Mouse (Mus musculus) left cerebral cortex, postnatal 25 days (tissue): ENCODE measurements around the gene Myh3. TPM values are rescaled to one million over a fixed set of nuclear protein-coding genes. Genes with fewer than 3 reads are reported as not detected.
"Not testable (repeated sequence)": the region's sequence is repeated elsewhere in the genome, so short reads cannot be mapped to it uniquely, and the experiment has no call there.

Source experiments
- DNase-seq, 2 experiments: peaks; one replicate each; pipeline ENCODE4 v3.0.0; 2022; ENCODE audit warnings: low spot score in 2 of 2, mixed read lengths in 1 of 2
- intact Hi-C: fragments of 180-260 bp; cut with DNase I; formaldehyde crosslinking; loops from one replicate; pipeline ENCODE4 v1.15.1; 2025
- total RNA-seq, 2 experiments: library from RNA; stranded (reverse); gene quantifications; 2 replicates each; pipeline ENCODE4 v1.2.3; 2021

Gene Myh3
- total RNA-seq, 2 experiments from 2014 or later = 3.8 to 4.5 TPM

DNA sequence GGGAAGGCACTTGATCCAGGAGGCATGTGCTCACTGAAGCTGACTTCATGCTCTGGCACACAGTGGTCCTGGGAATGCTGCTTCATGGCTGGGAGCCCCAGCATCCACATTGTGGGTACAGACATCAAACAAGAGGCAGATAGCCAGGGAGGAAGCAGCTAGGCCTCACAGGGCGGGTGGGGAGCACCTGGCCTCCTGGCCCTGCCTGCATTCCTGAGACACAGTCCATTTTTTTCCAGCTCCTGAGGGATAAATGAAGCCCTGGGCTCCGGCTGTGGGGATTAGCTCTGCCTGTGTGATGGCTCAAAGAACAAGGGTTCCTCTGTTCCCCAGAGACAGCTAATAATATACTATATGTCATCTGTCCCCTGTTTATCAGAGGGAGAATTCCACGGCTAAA is 3.1 kb upstream of the Myh3 start:
- no peak for DNase-seq

DNA sequence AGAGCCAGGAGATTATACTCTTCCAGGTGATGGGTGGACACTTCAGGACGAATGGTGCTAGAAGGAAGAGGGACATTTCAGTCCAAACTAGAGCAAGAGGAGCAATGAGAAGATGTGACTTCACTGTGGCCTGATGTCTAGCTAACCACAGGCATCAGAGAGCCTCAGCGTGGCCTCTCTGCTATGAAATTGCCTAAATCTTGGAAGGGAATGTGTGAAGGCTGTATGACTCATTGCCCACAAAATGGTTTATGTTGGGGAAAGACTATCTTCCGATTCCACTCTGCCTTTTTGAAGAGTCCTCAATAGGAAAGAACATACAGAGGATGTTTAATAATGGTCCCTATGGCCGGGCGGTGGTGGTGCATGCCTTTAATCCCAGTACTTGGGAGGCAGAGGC is 1.3 kb upstream of the Myh3 start:
- DNase-seq = no peak
- intact Hi-C loops = no loop called here

More for the DNA sequence above, 3.1 kb upstream of the Myh3 start:
- intact Hi-C loops = no loop called here

DNA sequence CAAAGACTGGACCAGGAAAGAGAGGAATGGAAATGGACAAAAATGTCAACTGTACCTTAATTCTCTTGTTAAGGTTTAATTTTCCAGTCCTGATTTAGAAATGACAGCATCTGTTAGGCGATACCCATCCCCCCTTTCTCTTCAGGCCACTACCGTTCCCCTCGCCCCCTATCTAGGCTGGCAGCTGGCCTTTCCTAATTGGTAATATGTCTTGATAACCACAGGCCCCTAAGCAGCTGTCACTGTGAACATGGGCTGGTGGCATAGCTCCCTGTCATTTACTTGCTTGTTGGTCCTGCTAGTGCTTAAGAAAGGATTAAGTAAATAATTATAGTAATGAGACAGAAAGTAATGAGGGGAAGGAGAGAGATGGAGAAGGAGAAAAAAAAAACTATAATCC is 665 bp upstream of the Myh3 start:
- intact Hi-C loops = no loop called here

DNA sequence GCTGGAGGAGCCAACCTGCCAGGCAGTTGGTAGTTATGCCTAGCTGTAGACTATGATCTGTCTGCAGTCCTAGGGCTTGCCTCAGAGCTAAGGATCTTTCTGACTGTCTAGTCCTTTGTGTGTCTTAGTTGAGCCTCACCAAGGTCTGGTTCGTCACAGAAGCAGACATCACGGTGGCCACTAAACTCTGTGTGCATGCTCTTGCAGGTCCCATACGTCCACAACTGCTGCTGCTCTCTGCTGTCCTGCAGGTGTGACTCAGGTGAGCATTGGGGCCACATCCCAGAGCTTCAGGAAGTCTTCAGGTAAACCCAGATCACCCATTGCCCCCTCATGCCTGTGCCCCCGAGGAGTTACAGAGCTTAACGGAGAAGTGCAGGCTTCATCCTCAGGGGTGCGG is 788 bp downstream of the Myh3 start:
- DNase-seq = no peak
- intact Hi-C loops = no loop called here

More for the DNA sequence above, 665 bp upstream of the Myh3 start:
- no peak for DNase-seq

DNA sequence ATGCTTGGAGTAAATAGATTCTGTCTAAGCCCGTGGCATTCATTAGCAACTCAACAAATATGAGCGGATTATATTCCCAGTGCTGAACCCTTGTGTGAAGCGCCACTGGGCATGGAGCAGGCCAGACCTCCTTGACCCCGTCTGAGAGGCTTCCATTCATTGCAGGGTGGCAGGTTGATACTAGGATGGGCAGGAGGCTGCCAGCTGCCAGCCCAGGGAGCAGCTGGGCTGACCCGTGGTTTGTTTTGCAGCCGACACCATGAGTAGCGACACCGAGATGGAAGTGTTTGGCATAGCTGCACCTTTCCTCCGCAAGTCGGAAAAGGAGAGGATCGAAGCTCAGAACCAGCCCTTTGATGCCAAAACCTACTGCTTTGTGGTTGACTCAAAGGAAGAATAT is 1.6 kb downstream of the Myh3 start:
- no peak for DNase-seq
- intact Hi-C loops = no loop called here

DNA sequence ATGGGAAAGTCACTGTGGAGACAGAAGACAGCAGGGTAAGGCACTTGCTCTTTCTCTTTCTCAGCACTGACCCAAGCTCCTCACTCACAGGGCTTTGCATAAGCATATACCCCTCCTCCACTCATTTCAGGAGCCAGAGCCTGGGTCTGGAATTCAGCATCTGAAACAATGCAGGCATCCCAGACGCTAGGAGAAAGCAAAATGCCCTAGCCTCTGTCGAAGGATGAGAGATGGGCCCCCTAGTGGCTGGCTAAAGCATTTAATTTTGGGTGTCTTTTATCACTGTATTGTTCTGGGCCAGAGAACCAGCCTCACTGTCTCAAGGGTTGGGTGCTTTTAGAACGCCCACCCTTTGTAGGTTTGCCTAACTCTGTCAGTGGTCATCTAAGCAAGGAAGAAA is 2.1 kb downstream of the Myh3 start:
- intact Hi-C loops = no loop called here
- peak in 1 of 2 experiments; percentile 48 for DNase-seq

DNA sequence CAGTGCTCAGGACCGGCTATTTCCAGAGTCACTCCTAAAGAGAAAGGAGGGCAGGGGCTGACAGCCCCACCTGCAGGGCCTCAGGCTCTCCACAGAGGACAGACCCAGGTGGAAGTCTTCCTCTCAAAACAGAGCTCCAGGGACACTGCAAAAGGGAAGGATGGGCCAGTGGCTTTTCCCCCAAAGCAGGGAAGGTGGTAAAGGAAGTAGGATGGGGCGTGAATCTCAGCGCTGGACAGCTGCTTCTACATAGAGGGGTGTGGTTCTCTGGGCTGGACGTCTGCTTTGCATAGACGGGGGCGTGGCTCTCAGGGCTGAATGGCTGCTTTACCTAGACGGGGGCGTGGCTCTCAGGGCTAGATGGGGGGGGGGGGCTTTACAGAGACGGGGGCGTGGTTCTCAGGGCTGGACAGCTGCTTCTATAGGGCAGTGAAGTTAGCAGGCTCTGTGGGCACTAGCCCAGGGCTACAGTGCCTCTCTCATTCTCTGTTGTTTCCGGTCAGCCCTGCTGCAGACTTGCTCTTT is 3.1 kb downstream of the Myh3 start:
- no peak for DNase-seq
- intact Hi-C loops = no loop called here

DNA sequence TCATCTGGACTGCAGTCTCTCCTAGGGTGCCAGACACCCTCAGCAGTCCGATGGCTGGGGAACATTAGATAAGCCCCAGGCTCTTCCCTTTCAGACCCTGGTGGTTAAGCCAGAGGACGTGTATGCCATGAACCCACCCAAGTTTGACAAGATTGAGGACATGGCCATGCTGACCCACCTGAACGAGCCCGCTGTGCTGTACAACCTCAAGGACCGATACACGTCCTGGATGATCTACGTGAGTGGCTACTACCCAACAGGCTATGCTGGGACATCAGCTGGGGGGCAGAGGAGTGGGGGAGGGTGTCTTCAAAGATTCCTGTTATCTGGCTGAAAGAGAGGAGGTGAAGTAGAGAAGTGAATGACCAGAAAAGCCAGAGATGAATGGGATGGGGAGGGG is 4.1 kb downstream of the Myh3 start:
- no peak for DNase-seq
- intact Hi-C loops = no loop called here

DNA sequence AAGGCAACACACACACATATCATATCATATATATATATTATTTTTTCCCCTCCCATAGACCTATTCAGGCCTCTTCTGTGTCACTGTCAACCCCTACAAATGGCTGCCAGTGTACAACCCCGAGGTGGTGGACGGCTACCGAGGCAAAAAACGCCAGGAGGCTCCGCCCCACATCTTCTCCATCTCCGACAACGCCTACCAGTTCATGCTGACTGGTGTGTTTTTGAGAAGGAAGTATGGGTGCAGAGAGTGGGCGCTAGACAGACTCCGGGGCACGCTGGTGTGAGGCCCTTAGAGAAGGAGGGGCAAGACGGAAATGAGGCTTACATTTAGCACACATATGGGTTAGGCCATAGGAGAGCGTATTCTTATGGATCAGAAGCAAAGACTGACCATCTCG is 4.7 kb downstream of the Myh3 start:
- no peak for DNase-seq
- intact Hi-C loops = no loop called here

DNA sequence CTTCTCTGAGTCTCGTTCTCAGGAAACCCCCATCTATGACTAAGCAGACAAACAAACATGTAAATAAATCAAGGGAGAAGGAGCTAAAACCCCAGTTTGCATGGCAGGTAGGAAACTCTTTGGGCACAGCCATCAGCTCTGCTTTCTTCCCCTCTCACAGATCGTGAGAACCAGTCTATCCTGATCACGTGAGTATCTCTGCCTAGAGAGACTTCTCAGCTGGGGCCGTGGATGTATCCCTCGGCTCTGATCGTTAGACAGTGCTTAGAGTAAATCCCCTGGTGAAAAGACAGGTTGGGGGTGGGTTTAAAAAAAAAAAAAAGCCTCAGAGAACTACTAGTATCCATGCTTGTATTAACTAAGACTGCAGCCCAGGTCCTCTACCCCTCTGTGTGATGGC is 5.1 kb downstream of the Myh3 start:
- intact Hi-C loops = no loop called here
- no peak for DNase-seq

DNA sequence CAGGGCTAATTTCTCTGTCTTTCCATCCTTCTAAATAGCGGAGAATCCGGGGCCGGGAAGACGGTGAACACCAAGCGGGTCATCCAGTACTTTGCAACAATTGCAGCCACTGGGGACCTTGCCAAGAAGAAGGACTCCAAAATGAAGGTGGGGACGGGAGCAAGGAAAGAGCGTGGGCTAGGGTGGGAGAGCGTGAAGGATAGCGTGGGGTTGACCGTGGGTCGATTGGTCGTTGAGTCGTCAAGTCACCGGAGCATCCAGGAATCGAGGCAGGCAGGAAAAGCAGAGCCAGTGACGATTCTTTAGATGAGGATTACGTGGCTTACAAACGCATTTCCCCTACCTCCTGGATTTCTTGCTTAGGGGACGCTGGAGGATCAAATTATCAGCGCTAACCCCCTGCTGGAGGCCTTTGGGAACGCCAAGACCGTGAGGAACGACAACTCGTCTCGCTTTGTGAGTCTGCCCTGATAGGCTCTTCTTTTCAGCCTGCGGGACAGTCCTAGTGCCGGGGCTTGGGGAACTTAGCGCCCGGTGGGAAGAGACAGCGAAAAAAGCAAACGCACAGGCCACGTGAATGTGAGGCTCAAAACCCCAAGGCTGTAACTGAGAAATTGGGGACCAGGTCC is 5.7 kb downstream of the Myh3 start:
- intact Hi-C loops = no loop called here
- no peak for DNase-seq

DNA sequence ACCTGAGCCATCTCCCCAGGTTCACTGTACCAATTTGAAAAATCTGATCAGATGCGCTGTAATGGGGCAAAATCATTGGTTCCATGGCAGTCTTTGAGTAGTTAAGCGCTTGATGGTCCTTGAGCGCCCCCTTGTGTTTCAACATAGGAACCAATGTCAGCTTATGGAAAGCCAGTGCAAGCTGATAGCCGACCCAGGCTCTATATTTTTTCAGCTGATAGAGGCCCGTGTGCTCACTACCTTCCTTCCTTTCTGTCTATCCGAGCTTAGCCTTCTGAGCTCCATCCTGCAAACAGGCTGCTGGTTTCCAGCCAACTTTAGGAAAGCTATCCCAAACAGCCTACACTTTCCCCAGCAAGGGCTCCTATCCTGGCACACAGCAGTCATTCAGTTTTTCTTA is 7.4 kb downstream of the Myh3 start:
- intact Hi-C loops = loop anchor here (1.0 to 5.0 kb wide), 2 partner anchors 60 to 178 kb away; partner anchors contain the start of gene Tmem220
- peak; percentile 70 to 85 for DNase-seq

DNA sequence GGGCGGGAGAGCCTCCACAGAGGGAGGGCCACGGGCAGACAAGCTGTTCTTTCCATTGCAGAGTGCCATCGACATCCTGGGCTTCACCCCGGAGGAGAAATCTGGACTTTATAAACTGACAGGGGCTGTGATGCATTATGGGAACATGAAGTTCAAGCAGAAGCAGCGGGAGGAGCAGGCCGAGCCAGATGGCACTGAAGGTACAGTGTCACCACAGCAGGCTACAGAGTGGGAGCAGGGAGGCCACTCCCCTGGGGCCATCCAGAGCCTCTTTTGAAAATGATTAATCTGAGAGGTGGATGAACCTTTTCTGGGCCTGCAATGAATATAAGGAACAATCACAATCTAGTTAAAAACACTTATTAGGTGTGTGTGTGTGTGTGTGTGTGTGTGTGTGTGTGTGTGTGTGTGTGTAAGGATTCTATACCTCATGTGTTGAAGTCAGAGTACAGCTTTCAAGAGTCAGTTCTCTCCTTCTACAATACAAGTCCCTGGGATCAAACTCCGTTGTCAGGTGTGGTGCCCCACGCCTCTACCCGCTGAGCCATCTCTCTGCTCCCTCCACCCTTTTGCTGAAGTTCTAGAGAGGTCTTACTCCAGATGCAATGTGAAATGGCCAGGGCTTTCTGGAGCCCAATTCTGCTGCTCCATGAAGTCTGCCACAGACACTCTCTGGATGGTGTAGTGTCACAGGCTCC is 8.5 kb downstream of the Myh3 start:
- intact Hi-C loops = loop anchor here (5.0 kb wide), 1 partner anchor 179 kb away; no protein-coding TSS in a partner anchor
- DNase-seq = no peak

DNA sequence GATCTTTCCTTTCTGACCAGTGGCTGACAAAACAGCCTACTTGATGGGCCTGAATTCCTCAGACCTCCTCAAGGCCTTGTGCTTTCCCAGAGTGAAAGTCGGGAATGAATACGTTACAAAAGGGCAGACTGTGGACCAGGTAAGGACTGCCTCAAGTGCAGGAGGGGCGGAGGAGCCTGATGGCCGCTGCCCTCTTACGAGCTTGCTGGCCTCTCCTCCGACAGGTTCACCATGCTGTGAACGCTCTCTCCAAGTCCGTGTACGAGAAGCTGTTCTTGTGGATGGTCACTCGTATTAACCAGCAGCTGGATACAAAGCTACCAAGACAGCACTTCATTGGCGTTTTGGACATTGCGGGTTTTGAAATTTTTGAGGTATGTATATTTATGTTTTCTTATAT is 9.1 kb downstream of the Myh3 start:
- intact Hi-C loops = loop anchor here (5.0 kb wide), 1 partner anchor 180 kb away; no protein-coding TSS in a partner anchor
- no peak for DNase-seq

DNA sequence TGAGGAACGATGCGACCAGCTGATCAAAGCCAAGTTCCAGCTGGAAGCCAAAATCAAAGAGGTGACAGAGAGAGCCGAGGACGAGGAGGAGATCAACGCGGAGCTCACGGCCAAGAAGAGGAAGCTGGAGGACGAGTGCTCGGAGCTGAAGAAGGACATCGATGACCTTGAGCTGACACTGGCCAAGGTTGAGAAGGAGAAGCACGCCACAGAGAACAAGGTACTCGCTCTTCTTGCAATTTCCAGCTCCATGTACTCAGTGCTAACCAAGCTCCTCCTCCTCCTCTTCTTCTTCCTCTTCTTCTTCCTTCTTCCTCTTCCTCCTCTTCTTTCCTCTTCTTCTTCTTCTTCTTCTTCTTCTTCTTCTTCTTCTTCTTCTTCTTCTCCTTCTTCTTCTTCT is 14.3 kb downstream of the Myh3 start:
- intact Hi-C loops, DNase-seq: not testable (repeated sequence)

DNA sequence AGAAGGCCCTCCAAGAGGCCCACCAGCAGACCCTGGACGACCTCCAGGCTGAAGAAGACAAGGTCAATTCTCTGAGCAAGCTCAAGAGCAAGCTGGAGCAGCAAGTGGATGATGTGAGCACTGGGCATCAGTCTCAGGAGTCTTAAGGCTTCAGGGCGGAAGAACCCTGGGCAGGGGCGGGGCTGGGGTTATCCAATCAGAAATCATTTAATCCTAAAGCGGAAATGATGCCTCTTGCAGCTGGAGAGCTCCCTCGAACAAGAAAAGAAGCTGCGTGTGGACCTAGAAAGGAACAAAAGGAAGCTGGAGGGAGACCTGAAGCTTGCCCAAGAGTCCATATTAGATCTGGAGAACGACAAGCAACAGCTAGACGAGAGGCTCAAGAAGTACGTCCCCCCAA is 15.1 kb downstream of the Myh3 start:
- no peak for DNase-seq
- intact Hi-C loops = no loop called here

DNA sequence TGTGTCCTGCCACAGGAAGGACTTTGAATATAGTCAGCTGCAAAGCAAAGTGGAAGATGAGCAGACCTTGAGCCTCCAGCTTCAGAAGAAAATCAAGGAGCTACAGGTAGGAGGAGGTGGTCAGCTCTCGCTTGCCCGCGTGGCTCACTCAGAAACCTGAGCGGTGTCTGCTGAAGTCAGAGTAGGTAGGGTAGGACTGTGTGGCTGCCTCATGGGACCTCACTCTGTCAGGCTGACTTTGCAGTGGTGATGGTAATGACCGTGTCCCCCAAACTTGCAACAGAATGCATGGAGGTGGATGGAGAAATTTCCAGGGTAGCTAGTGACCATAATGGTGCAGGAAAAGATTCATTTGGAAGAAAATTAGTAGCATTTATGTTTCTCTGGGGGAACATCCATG is 15.6 kb downstream of the Myh3 start:
- intact Hi-C loops = no loop called here
- no peak for DNase-seq

DNA sequence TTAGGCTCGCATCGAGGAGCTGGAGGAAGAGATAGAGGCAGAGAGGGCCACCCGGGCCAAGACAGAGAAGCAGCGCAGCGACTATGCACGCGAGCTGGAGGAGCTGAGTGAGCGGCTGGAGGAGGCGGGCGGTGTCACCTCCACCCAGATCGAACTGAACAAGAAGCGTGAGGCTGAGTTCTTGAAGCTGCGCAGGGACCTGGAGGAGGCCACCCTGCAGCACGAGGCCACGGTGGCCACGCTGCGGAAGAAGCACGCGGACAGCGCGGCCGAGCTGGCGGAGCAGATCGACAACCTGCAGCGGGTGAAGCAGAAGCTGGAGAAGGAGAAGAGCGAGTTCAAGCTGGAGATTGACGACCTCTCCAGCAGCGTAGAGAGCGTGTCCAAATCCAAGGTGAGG is 16.4 kb downstream of the Myh3 start:
- intact Hi-C loops = no loop called here
- DNase-seq = no peak

DNA sequence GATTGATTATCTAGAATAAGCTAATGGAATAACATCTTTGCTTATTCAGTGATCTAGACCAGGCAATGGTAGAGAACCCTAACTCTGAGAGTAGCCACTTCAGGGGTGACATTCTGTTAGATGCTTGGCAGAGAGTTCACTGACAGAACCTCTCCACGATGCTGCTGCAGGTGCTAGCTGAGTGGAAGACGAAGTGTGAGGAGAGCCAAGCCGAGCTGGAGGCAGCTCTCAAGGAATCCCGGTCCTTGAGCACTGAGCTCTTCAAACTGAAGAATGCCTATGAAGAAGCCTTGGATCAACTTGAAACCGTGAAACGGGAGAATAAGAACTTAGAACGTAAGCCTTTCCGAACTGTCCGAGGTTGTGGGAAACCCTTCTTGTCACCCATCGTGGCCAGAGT is 19.6 kb downstream of the Myh3 start:
- intact Hi-C loops = no loop called here
- DNase-seq = no peak

DNA sequence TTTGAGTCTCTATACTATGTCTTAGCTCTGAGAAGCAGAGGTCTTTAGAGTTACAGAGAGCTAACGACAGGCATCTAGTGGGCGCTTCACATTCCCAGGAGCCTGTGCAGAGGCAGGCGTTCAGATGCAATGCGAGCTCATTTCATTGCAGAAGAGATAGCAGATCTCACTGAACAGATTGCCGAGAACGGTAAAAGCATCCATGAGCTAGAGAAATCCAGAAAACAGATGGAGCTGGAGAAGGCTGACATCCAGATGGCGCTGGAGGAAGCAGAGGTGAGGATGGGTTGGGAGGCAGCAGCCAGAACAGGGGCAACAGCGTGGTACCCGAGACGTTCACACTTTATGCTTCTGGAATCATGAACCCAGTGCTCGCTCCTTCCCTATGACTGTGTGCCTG is 20.3 kb downstream of the Myh3 start:
- peak; percentile 50 to 84 for DNase-seq
- intact Hi-C loops = no loop called here

DNA sequence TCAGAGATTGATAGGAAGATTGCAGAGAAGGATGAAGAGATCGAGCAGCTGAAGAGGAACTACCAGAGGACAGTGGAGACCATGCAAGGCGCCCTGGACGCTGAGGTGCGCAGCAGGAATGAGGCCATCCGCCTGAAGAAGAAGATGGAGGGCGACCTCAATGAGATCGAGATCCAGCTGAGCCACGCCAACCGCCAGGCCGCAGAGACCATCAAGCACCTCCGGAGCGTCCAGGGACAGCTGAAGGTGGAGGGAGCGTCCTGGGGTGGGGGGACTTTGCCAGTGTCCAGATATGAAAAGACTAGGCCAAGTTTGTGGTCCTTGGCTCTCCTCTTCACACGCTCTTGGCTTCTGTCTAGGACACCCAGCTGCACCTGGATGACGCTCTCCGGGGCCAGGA is 21.1 kb downstream of the Myh3 start:
- intact Hi-C loops = no loop called here
- DNase-seq = no peak
